Mouse (Mus musculus): ENCODE measurements around the gene Ctsz. TPM values are rescaled to one million over a fixed set of nuclear protein-coding genes. Genes with fewer than 3 reads are reported as not detected.

Gene Ctsz
- polyA plus RNA-seq (2014; fragmentation: Nextera tagmentation; extraction: Ambion mirVana) = 46.9 and 73.8 TPM in 2 replicates

DNA sequence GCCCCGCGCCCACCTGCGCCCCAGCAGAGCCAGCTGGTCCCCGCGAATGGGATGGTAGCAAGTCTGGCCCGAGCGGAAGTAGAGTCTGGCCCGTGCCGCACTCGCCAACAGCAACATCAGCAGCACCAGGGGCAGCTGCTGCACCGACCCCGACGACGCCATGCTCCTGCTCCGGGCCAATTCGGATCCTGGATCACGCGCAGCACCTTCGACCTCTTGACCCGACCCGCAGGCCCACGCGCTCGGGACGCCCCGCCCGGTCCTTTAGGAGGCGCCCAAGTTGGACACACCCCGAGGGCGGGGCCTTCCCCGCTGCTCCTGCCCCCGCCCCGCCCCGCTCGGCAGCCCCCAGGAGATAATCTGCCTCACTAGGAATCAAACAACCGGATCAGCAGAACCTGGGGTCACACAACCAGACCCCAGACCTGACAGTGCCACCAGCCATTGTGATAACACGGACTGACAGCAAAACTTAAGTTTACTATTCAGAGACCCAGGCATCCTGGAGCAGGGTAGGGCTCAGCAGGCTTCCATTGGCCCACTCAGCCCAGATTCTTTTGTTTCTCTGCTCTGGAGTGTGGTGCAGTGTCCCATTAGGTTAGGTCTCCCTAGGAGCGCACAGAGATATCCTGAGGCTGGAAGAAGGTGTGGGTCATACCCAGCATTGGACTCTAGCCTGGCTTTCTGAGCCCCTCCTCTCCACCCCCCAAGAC lies at the start of gene Ctsz:
Gene Ctsz (minus strand): TSS at position 303 of the 713 bp plus-strand sequence.
- 1% methylated on average over 38 of the region's 38 CpGs for WGBS
- H3K36me3 ChIP-seq (ENCODE audit: control insufficient read depth, insufficient read depth, low read length) = no peaks in the 10 kb centered on the region
- peak within 1 kb of the TSS; percentile 48 for H3K4me3 ChIP-seq (replicated peaks; ENCODE audit: low read depth, low read length)
- peak; percentile 66 for DNase-seq
- no peaks in the 10 kb centered on the region for H3K9me3 ChIP-seq (ENCODE audit: control insufficient read depth, low read length)
- ATAC-seq (ENCODE audit: low FRiP score, low TSS enrichment) = peak; percentile 70
- H3K27me3 ChIP-seq (ENCODE audit: control insufficient read depth, insufficient read depth, low read length) = no peaks in the 10 kb centered on the region
- peak within 1 kb of the TSS; percentile 56 for H3K9ac ChIP-seq (replicated peaks; ENCODE audit: low read length)
- no peak within 1 kb of the TSS for H3K27ac ChIP-seq (replicated peaks; ENCODE audit: low read depth, low read length)
- peaks cover 18% of the 10 kb centered on the region for H3K4me1 ChIP-seq (ENCODE audit: control insufficient read depth, insufficient read depth, low read length)
- peak within 1 kb of the TSS; percentile 77 for H3K4me2 ChIP-seq (ENCODE audit: low read length)

DNA sequence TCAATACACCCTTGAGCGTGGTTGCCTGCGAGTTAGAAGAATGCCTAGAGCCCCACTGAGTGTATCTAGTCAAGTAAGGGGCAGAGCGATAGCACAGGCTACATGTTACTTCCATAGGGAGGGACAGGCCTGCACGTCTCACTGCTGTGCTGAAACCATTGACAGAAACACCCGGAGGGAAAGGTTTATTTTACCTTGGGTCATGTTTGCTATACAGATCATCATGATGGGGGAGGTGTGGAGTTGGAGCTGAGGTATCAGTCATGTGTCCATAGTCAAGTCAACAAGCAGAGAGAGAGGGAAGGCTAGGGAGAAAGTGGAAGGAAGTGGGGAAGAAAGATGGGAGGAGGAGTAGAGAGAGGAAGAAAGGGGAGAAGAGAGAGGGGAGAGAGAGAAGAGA lies 48.2 kb upstream of the Ctsz start:
- H3K4me1 ChIP-seq (ENCODE audit: control insufficient read depth, insufficient read depth, low read length) = no peaks in the 10 kb centered on the region
- no peak overlapping the region for H3K27ac ChIP-seq (replicated peaks; ENCODE audit: low read depth, low read length)
- H3K9ac ChIP-seq (replicated peaks; ENCODE audit: low read length) = no peak overlapping the region
- no peak overlapping the region for H3K4me3 ChIP-seq (replicated peaks; ENCODE audit: low read depth, low read length)
- 84% methylated on average over 5 of the region's 5 CpGs for WGBS
- no peaks in the 10 kb centered on the region for H3K36me3 ChIP-seq (ENCODE audit: control insufficient read depth, insufficient read depth, low read length)
- no peak for ATAC-seq (ENCODE audit: low FRiP score, low TSS enrichment)
- H3K4me2 ChIP-seq (ENCODE audit: low read length) = no peak overlapping the region
- no peaks in the 10 kb centered on the region for H3K27me3 ChIP-seq (ENCODE audit: control insufficient read depth, insufficient read depth, low read length)
- H3K9me3 ChIP-seq (ENCODE audit: control insufficient read depth, low read length) = no peaks in the 10 kb centered on the region
- no peak for DNase-seq

DNA sequence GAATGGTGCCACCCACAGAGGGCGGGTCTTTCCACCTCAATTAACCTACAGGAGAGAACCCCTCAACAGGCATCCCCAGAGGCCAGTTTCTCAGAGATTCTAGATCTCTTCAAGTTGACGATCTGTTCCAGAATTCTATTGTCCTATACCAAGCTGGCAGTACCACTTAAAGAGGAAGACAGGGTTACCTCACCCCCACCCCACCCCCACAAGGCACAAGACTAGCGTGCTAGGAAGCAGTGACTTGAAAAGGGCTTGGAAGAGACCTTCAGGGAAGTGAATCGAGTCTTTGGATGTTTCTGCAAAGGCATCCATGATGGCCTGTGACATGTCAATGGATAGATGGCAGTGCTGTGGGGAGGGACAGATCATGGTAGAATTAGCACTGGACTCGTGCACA lies 39.9 kb upstream of the Ctsz start:
- no peaks in the 10 kb centered on the region for H3K27me3 ChIP-seq (ENCODE audit: control insufficient read depth, insufficient read depth, low read length)
- no peak for ATAC-seq (ENCODE audit: low FRiP score, low TSS enrichment)

DNA sequence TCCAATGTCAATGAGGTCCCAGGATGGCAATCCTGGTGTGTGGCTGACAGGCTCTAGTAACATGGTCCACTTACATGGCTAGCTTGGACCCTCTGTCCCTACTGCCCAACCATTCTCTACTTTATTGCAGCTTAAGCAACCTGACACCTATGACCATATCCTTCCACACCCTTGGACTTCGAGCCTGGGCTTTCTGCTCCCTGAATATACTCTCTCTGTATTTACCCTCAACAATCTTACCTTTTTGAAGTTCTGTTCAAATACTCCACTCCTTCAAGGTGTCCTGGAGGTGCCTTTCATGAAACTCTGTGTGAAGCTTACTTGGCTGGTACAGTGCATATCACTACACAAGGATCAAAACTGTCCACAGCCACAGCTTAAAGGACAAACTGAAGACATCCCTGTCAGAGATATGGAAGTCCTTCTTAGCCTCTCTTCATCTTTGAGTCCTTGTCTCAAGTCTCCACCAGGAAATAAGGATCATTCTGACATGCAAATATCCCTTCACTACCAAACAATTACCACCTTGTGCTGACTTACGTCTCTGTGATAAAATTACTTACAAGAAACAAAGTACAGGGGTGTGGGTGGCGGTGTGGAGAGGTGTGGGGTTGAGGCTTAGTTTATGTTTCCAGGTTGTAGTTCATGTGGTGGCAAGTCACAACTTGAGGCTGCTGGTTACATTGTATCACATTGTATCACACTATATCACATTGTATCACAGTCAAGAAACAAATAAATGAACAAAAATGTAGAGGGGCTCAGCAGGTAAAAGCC lies 38.9 kb upstream of the Ctsz start:
- Histone ChIP-seq H3K27me3 (ENCODE audit: control insufficient read depth, insufficient read depth, low read length) (no peaks in the 10 kb centered on the region), H3K9me3 (ENCODE audit: control insufficient read depth, low read length) (no peaks in the 10 kb centered on the region)
- 84% methylated on average over 3 of the region's 3 CpGs for WGBS

More for the DNA sequence above, 39.9 kb upstream of the Ctsz start:
- WGBS = 77% methylated on average over 5 of the region's 5 CpGs
- no peak overlapping the region for H3K4me2 ChIP-seq (ENCODE audit: low read length)
- H3K4me1 ChIP-seq (ENCODE audit: control insufficient read depth, insufficient read depth, low read length) = no peaks in the 10 kb centered on the region
- DNase-seq = no peak
- no peak overlapping the region for H3K9ac ChIP-seq (replicated peaks; ENCODE audit: low read length)
- no peak overlapping the region for H3K27ac ChIP-seq (replicated peaks; ENCODE audit: low read depth, low read length)
- no peaks in the 10 kb centered on the region for H3K36me3 ChIP-seq (ENCODE audit: control insufficient read depth, insufficient read depth, low read length)
- no peaks in the 10 kb centered on the region for H3K9me3 ChIP-seq (ENCODE audit: control insufficient read depth, low read length)
- no peak overlapping the region for H3K4me3 ChIP-seq (replicated peaks; ENCODE audit: low read depth, low read length)

DNA sequence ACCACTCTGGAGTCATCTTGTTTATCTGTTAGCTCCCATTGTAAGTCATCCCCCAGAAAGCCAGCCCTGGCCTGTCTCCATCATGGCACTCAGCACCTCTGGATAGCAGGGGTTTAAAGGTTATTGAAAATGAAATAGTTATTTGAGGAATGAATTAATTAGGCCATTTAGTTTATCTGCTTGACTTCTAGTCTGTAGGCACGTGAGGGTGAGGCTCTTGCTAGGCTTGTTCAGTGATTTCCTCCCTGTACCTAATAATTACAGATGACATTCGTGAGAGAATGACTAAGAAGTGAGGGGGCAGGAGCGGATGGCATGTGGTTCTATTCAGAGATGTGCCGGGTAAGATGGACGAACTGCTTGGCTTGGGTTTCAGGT lies 34.7 kb upstream of the Ctsz start:
- 86% methylated on average over 5 of the region's 5 CpGs for WGBS
- Histone ChIP-seq H3K9ac (replicated peaks; ENCODE audit: low read length) (0 out of 2 replicates have a peak overlapping the region, but pooled peaks have one; percentile 45), H3K4me2 (ENCODE audit: low read length) (peak overlapping the region; percentile 76), H3K9me3 (ENCODE audit: control insufficient read depth, low read length) (no peaks in the 10 kb centered on the region), H3K36me3 (ENCODE audit: control insufficient read depth, insufficient read depth, low read length) (peaks cover 3% of the 10 kb centered on the region; the same call in 1 of the 2 replicates), H3K27ac (replicated peaks; ENCODE audit: low read depth, low read length) (no peak overlapping the region), H3K4me3 (replicated peaks; ENCODE audit: low read depth, low read length) (peak overlapping the region; percentile 82), H3K27me3 (ENCODE audit: control insufficient read depth, insufficient read depth, low read length) (no peaks in the 10 kb centered on the region), H3K4me1 (ENCODE audit: control insufficient read depth, insufficient read depth, low read length) (peaks cover 11% of the 10 kb centered on the region; the same call in 1 of the 2 replicates)
- no peak for DNase-seq
- ATAC-seq (ENCODE audit: low FRiP score, low TSS enrichment) = no peak

More for the DNA sequence above, 38.9 kb upstream of the Ctsz start:
- H3K4me3 ChIP-seq (replicated peaks; ENCODE audit: low read depth, low read length) = no peak overlapping the region
- H3K27ac ChIP-seq (replicated peaks; ENCODE audit: low read depth, low read length) = no peak overlapping the region
- no peaks in the 10 kb centered on the region for H3K36me3 ChIP-seq (ENCODE audit: control insufficient read depth, insufficient read depth, low read length)
- no peak for ATAC-seq (ENCODE audit: low FRiP score, low TSS enrichment)
- no peak for DNase-seq
- no peak overlapping the region for H3K4me2 ChIP-seq (ENCODE audit: low read length)
- peaks cover 3% of the 10 kb centered on the region; the same call in 1 of the 2 replicates for H3K4me1 ChIP-seq (ENCODE audit: control insufficient read depth, insufficient read depth, low read length)
- H3K9ac ChIP-seq (replicated peaks; ENCODE audit: low read length) = no peak overlapping the region

DNA sequence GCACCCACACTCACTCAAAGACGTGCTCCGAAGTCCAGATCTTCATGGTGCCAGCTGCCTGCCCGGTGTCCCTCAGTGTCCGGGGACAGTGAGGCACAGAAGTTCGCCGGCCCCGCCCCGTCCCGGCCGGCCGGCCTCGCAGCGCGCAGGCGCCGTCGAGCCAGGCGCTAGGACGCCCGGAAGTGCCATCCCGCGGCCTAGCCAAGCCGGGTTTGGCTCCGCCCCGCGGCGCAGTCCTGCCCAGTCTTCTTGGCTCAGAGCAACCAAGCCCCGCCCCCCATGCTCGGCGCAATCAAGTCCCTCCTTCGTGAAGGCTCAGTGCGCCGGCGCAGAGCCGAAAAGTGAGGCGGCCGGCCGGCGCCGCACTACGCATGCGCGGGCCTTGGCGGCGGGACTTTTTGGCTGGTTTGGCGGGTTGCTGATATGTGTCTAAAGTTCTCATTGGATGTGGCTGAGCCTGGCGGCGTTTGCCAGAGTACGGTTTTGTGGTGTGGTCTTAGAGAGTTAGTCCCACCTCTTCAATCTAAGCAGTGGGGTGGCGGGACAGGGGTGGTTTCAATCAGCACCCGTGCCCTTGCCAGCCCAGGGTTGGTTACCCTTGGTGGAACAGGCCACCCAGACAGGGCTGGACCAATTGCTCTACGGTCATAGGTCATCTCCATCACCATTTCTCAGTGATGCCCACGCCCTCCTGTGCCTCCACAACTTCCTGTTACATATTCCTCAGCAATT lies 34.1 kb upstream of the Ctsz start, which contains the start of gene Prelid3b:
Gene Prelid3b (minus strand): TSS at position 264 of the 732 bp plus-strand sequence.
- Histone ChIP-seq H3K4me3 (replicated peaks; ENCODE audit: low read depth, low read length) (peak within 1 kb of the TSS; percentile 82), H3K27me3 (ENCODE audit: control insufficient read depth, insufficient read depth, low read length) (no peaks in the 10 kb centered on the region), H3K9me3 (ENCODE audit: control insufficient read depth, low read length) (no peaks in the 10 kb centered on the region), H3K9ac (replicated peaks; ENCODE audit: low read length) (peak within 1 kb of the TSS; percentile 76), H3K4me1 (ENCODE audit: control insufficient read depth, insufficient read depth, low read length) (peaks cover 11% of the 10 kb centered on the region; the same call in 1 of the 2 replicates), H3K27ac (replicated peaks; ENCODE audit: low read depth, low read length) (0 out of 2 replicates have a peak within 1 kb of the TSS, but pooled peaks have one; percentile 13), H3K4me2 (ENCODE audit: low read length) (peak within 1 kb of the TSS; percentile 76), H3K36me3 (ENCODE audit: control insufficient read depth, insufficient read depth, low read length) (peaks cover 7% of the 10 kb centered on the region; the same call in 1 of the 2 replicates)
- 1% methylated on average over 53 of the region's 53 CpGs for WGBS
- DNase-seq (peak; percentile 100), ATAC-seq (ENCODE audit: low FRiP score, low TSS enrichment) (peak; percentile 99)

DNA sequence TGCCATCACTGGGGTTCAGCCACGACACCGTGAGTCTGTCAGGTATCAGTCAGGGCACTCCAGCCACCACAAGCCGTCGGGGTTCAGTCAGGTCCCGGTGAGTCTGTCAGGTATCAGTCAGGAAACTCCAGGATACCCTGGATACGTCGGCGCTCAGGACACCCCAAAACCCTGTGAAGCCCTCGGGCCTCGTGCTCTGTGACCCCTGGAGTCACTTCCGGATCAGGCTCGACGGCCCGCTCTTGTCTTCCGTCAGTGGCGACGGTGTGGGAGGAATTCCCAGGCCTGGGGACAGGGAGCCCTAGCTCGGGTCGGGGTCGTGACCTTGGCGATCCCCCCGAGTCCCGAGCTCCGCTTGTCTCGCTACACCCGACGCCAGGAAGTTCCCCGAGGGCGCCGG lies 33.6 kb upstream of the Ctsz start:
- H3K4me1 ChIP-seq (ENCODE audit: control insufficient read depth, insufficient read depth, low read length) = peaks cover 11% of the 10 kb centered on the region; the same call in 1 of the 2 replicates
- peak; percentile 49 for ATAC-seq (ENCODE audit: low FRiP score, low TSS enrichment)
- H3K9ac ChIP-seq (replicated peaks; ENCODE audit: low read length) = peak overlapping the region; percentile 76
- WGBS = 7% methylated on average over 30 of the region's 30 CpGs
- H3K27ac ChIP-seq (replicated peaks; ENCODE audit: low read depth, low read length) = 0 out of 2 replicates have a peak overlapping the region, but pooled peaks have one; percentile 13
- peak overlapping the region; percentile 76 for H3K4me2 ChIP-seq (ENCODE audit: low read length)
- peaks cover 8% of the 10 kb centered on the region; the same call in 1 of the 2 replicates for H3K36me3 ChIP-seq (ENCODE audit: control insufficient read depth, insufficient read depth, low read length)
- peak overlapping the region; percentile 82 for H3K4me3 ChIP-seq (replicated peaks; ENCODE audit: low read depth, low read length)
- no peaks in the 10 kb centered on the region for H3K27me3 ChIP-seq (ENCODE audit: control insufficient read depth, insufficient read depth, low read length)
- H3K9me3 ChIP-seq (ENCODE audit: control insufficient read depth, low read length) = no peaks in the 10 kb centered on the region
- DNase-seq = no peak

DNA sequence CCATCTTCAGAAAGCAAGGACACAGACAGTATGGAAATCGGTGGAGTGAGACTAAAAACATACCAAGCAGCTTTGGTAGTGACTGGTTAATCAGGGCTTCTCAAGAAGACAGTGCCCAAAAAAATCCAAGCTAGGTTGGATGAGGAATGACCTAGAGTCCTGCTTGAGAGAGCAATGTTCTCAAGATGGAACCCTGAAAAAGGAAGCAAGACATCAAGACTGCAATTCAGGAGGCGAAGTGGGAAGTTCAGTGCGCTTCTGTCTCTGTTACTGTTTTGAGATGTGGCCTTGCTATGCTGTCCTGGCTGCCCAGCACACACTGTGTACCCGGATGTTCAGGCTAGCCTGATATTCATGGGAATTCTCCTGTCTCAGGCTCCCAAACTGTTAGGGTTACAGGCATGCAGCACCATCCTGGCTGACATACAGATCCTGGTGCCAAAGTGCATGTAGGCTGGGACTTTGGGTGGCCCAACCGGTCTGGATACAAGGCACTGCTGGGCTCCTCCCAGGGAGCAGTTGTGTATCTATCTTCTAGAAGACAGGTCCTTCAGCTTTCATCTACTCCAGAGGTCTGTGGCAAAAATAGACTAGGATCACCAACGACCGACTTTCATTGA lies 32.1 kb upstream of the Ctsz start:
- ATAC-seq (ENCODE audit: low FRiP score, low TSS enrichment) (no peak), DNase-seq (no peak)
- Histone ChIP-seq H3K27me3 (ENCODE audit: control insufficient read depth, insufficient read depth, low read length) (no peaks in the 10 kb centered on the region), H3K27ac (replicated peaks; ENCODE audit: low read depth, low read length) (no peak overlapping the region), H3K4me1 (ENCODE audit: control insufficient read depth, insufficient read depth, low read length) (peaks cover 11% of the 10 kb centered on the region; the same call in 1 of the 2 replicates), H3K9ac (replicated peaks; ENCODE audit: low read length) (no peak overlapping the region), H3K9me3 (ENCODE audit: control insufficient read depth, low read length) (no peaks in the 10 kb centered on the region), H3K4me2 (ENCODE audit: low read length) (no peak overlapping the region), H3K4me3 (replicated peaks; ENCODE audit: low read depth, low read length) (no peak overlapping the region), H3K36me3 (ENCODE audit: control insufficient read depth, insufficient read depth, low read length) (peaks cover 16% of the 10 kb centered on the region)
- WGBS = 96% methylated on average over 7 of the region's 7 CpGs
